Mouse (Mus musculus) inflammation-experienced regulatory T-cells, adult 6 months (primary cell): Measurements from ENCODE around the gene Zgrf1. TPM values are rescaled to one million over a fixed set of nuclear protein-coding genes. Genes with fewer than 3 reads are reported as not detected.
A peak's percentile ranks its signal among the peaks of the same experiment; 100 is the strongest.

ENCODE experiments used
- ATAC-seq: one replicate; pipeline ENCODE4 v1.8.0; 2017
- polyA plus RNA-seq, 3 experiments: library from polyadenylated mRNA; unstranded; fragments of 100-300 nt; shearing (Covaris generic); gene quantifications; one replicate each; pipeline ENCODE4 v1.2.1; 2017

Zgrf1 gene
- polyA plus RNA-seq, 3 experiments from 2014 or later: 3.7 to 7.9 (median 4.7) TPM

DNA sequence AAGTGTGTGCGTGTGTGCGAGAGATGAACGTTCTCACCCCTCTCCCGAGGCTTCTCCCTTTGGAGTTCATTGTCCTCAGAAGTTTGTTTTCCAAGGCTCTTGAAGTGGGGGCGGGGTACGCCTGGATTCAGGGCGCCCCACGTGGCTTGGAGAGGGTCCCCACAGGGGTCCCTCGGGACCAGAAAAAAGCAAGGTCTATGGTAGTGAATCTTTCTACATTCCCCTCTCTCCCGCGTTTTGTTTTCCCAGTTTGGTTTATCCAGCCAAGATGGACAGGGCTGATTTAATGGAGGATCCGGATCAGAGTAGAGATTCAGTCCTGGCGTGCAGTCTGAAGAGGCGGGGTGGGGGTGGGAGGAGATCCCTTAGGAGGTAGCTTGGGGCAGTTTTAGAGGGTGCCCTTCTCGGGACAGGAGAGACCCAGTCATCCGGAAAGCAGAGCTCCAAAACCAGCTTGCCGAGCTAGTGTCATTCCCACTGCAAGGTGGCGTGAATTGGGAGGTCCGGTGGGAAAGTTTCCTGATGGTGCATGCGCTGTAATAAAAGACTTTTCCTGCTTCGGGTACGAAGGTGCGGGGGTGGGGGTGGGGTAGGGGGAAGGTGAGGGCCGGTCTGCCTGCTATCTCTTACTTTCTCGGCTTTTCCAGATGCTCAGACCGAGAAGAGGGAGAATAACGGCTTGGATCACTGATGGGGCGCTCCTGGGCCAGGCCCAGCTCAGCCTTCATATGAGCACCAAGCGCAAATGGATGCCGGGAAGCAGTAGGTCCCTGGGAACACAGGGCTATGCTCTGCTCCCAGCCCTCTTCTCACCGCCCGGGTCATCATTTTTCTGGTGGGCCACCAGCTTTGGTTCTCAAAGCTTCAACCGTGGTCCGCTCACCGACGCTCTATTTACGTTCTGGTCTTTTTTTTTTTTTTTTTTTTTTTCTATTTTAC is 87.7 kb downstream of the Zgrf1 start:
- ATAC-seq: peak; percentile 14

DNA sequence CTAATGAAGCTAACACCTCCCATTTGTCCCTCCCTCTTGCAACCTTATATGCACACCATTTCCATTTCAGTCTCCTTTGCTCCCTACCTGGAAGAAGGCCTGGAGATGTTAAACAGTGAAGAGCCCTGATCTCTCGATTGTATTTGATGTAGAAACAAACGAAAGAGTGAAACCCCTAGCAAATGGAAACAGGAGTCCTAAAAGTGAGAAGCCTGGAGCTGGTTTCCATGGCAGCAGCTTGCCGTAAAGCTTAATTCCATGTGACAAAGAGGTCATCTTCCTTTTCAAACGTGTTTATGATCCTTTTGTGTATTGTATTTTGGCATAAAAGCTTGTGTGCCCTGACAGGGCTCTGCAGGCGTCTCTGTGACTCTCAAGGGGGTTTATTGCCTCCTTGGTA is 88.9 kb downstream of the Zgrf1 start:
- ATAC-seq: no peak

DNA sequence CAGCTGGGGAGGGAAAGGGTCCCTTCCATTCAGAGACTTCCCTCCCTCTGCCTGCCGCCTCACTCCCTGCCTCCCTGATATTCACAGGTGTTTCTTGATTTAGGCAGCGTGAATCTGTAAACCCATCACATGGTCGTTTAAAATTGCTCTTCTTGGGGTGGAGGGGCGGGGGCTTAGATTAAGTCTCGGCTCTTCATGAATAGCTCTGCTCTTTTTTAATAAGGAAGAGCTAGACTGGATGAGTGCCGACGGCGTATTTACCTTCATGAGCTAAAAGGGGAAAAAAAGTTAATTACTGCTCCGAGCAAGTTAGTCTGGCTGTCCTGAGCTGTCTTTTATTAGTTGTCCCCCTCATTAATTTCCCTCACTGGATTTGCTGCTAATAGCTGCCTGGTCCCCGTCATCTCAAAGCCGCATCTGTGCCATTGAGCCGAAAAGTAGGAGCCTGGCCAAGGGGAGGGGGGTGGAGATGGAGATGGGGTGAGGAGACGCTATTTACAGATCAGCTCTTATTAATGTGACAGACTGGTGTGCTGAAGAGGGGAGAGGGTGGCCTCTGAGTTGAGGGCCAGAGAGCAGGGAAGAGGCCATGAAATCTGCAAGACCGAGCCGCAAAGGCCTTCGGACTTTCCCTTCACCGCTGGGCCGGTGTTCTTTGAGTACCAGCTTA is 93.0 kb downstream of the Zgrf1 start:
- no peak for ATAC-seq

DNA sequence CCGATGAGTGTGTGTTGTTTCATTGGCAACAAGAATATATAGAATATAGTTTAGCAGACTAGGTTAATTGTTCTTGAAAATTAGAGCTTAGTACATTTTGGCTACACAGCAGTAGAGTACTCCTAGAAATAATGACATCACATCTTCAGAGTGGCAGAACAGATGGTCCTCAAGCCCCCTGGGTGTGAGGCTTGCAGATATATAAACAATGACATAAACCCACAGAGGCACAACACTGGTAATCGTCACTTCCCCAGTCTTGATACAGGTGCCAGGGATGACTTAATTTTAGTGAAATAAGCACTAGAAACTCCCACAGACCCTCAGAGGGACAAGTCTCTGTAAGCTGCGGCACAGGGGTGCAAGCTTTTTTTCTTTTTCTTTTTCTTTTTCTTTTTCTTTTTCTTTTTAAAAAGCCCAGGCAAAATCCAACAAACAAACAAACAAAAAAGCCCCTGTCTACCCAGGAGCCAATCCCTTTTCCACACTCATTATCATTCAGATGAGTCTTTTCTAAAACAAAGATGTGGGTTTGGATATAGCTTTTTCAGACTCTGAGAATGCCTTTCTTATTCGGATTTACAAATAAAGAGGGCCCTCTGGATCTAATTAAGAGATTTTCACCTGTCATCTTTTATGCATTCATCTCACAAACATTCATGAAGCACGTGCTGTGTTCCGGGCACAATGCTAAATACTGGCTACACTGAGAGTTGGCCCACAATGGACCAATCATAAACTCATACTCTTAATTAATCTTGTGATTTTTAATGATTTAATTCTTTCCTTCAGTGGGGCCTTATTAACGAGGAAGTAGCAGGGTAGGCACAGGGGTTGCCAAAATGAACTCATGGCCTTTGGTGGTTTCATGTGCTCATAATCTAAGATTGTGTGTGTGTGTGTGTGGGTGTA is 98.7 kb downstream of the Zgrf1 start:
- ATAC-seq: no peak

DNA sequence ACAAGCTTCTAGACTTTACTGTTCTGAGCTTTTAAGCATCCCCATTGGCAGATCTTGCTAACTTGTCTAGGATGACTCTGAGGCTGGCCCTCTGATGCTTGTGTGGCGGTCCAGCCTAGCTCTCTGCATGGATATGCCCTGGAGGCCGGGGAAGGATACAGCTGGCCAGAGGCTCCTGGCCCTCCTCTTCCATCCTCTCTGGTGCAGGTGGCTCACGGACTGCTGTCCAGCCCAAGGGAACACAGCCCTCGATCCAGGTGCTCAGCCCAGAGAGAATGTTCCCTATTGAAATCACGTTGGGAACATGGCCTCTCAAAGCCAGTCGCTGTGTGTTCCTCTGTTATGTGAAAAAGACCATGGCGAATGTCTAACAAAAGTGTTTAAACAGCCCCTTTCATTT is 107.4 kb downstream of the Zgrf1 start:
- no peak for ATAC-seq

DNA sequence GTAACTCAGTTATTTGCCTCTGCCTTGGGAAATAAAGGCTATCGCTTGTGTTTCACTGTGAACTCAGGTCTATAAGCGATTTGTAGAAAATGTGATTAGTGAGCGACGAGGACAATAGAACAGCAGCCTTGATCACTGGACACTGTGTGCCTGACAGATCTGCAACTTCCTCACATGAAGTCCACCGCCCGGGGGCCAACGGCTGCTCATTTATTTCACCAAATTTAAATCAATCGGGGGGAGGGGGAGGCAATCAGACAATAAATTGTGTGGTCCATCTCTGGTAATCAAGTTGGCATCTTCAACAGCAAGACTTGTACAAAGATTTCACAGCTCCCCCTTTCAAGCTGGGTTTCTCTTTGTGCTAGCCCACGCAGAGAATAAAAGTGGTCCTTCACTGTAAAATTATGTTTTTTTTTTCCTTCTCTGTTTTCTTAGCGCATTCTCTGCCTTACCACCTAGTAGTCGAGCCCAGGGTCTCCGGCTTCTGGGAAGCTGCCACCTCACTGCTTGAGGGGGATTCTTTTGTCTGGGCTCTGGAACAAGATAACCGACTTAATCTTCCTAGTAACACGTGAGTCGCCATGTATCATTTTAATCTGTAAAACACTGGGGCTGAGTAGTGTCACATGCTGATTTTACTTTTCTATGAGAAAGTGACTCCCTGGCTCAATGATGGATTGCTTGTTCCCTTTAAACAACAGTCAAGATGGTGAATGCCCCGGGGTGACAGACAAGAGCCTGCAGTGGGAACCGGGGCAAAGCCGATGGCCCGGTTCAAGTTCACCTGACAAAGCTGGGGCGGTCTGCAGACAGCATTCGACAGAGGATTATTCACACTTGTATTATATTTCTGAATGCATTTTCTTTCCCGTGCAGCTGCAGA is 108.6 kb downstream of the Zgrf1 start:
- ATAC-seq: no peak

Other genes with a start within 250 kb of the Zgrf1 start
- gene Ank2, start 54.1 kb upstream of the Zgrf1 start, polyA plus RNA-seq: under 1 TPM in 2 of 3 experiments, not detected in 1; 0.41 to 0.54 TPM
- 100 to 1,000 TPM in 1 of 3 experiments, 10 to 100 TPM in 2; 77.8 to 106 (median 78.8) TPM for gene Larp7, start 140 bp upstream of the Zgrf1 start, polyA plus RNA-seq
- not detected for gene Neurog2, start 79.6 kb downstream of the Zgrf1 start, polyA plus RNA-seq
- under 1 TPM in 2 of 3 experiments, not detected in 1; 0.55 to 0.57 TPM for gene Alpk1, start 227.0 kb downstream of the Zgrf1 start, polyA plus RNA-seq
- 1 to 10 TPM in 1 of 3 experiments, under 1 TPM in 1, not detected in 1; 0.88 to 1.5 TPM for gene Tifa, start 236.3 kb downstream of the Zgrf1 start, polyA plus RNA-seq